Mouse (Mus musculus): ENCODE measurements around the gene Chchd1. TPM values are rescaled to one million over a fixed set of nuclear protein-coding genes. Genes with fewer than 3 reads are reported as not detected.

The Chchd1 gene
- total and polyA plus RNA-seq, 3 experiments = 157 to 402 (median 184) TPM

DNA sequence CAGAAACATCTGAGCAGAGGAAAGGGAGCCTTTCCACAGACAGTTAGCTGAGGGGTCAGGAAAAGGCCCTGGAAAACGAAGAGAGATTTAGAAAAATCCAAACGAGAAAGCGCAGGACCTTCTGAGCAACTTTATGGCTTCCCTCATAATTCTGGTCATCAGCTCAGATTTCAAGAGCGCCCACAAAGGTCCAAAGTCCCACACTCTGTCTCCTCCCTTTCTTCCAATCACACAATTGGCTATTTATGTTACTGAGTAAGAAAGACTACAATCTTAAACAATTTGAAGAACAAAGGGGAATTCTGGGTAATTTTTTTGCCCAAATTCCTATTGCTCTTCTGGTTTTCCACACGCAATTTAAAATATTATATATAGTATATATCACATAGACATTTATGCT, 47.7 kb downstream of the Chchd1 start:
- H3K79me2 ChIP-seq (replicated peaks; ENCODE audit: control insufficient read depth, extremely low read depth, insufficient read depth, poor library complexity, severe bottlenecking) = no peaks in the 10 kb centered on the region
- H3K27me3 ChIP-seq (replicated peaks) = no peaks in the 10 kb centered on the region
- no peaks in the 10 kb centered on the region for H3K9me3 ChIP-seq (replicated peaks; ENCODE audit: low read length)
- H3K9ac ChIP-seq (ENCODE audit: insufficient read depth, low read depth) = no peak overlapping the region
- no peak for DNase-seq (ENCODE audit: extremely low read depth)
- TF ChIP-seq SMC3 (IDR thresholded peaks at IDR 0.05; ENCODE audit: low read depth, low read length) (no peak), CHD1 (IDR thresholded peaks at IDR 0.05; ENCODE audit: low read depth, low read length) (no peak), GABPA (IDR thresholded peaks at IDR 0.05; ENCODE audit: insufficient replicate concordance, low read depth, low read length) (no peak), BHLHE40 (IDR thresholded peaks at IDR 0.05; ENCODE audit: low read depth, low read length) (no peak), MEF2A (IDR thresholded peaks at IDR 0.05; ENCODE audit: borderline replicate concordance, low read depth, low read length) (no peak), ZC3H11A (IDR thresholded peaks at IDR 0.05; ENCODE audit: low read depth, low read length) (no peak), RCOR1 (conservative IDR thresholded peaks at IDR 0.05; ENCODE audit: low read depth, low read length) (no peak), POLR2A (IDR thresholded peaks at IDR 0.05; ENCODE audit: low read depth, low read length) (no peak), JUND (conservative IDR thresholded peaks at IDR 0.05; ENCODE audit: low read depth, low read length) (no peak), E2F4 (IDR thresholded peaks at IDR 0.05; ENCODE audit: insufficient replicate concordance, low read depth, low read length) (no peak), MYC (IDR thresholded peaks at IDR 0.05; ENCODE audit: low read depth, low read length) (no peak), JUN (IDR thresholded peaks at IDR 0.05; ENCODE audit: insufficient read depth, low read depth, low read length) (no peak), HCFC1 (IDR thresholded peaks at IDR 0.05; ENCODE audit: low read depth, low read length) (no peak), IRF4 (IDR thresholded peaks at IDR 0.05; ENCODE audit: low read depth, low read length) (no peak), PAX5 (IDR thresholded peaks at IDR 0.05; ENCODE audit: low read length) (no peak), CHD2 (IDR thresholded peaks at IDR 0.05; ENCODE audit: low read length) (no peak), USF2 (conservative IDR thresholded peaks at IDR 0.05; ENCODE audit: low read depth, low read length) (no peak), MAZ (IDR thresholded peaks at IDR 0.05; ENCODE audit: low read depth, low read length) (no peak)
- no peaks in the 10 kb centered on the region for H3K4me1 ChIP-seq (ENCODE audit: control insufficient read depth in 1 of 2, insufficient read depth in 2 of 2)
- peaks cover 12 to 73% of the 10 kb centered on the region in 2 experiments for H3K36me3 ChIP-seq (replicated peaks in 1 of 2; ENCODE audit: control insufficient read depth in 1 of 2, insufficient read depth in 1 of 2, low read length in 1 of 2)
- H3K4me2 ChIP-seq (ENCODE audit: insufficient read depth, low read depth, poor library complexity, severe bottlenecking) = no peak overlapping the region
- no peak overlapping the region for H3K4me3 ChIP-seq (replicated peaks in 1 of 3; ENCODE audit: low read depth in 2 of 3, low read length in 2 of 3, poor library complexity in 1 of 3)
- dilution Hi-C loops (cut with MboI; ENCODE audit: extremely low pct_ligation_motif_present, extremely low pct_unique_long_range_greater_than_20kb, low sequenced_read_pairs) = no loop called here
- no peak overlapping the region for H3K27ac ChIP-seq (ENCODE audit: insufficient read depth, low read depth)
- in situ Hi-C loops (cut with MboI; ENCODE audit: low pct_ligation_motif_present, low pct_unique_long_range_greater_than_20kb, low sequenced_read_pairs) = no loop called here

GRCm38 (mm10) chr14:20753792-20754191, 51.0 kb downstream of the Chchd1 start:
- dilution Hi-C loops (cut with MboI; ENCODE audit: extremely low pct_ligation_motif_present, extremely low pct_unique_long_range_greater_than_20kb, low sequenced_read_pairs) (no loop called here), in situ Hi-C loops (cut with MboI; ENCODE audit: low pct_ligation_motif_present, low pct_unique_long_range_greater_than_20kb, low sequenced_read_pairs) (no loop called here)
- Histone ChIP-seq H3K36me3 (replicated peaks in 1 of 2; ENCODE audit: control insufficient read depth in 1 of 2, insufficient read depth in 1 of 2, low read length in 1 of 2) (peaks cover 26 to 73% of the 10 kb centered on the region in 2 experiments), H3K4me2 (ENCODE audit: insufficient read depth, low read depth, poor library complexity, severe bottlenecking) (no peak overlapping the region), H3K9me3 (replicated peaks; ENCODE audit: low read length) (no peaks in the 10 kb centered on the region), H3K4me1 (ENCODE audit: control insufficient read depth in 1 of 2, insufficient read depth in 2 of 2) (no peaks in the 10 kb centered on the region), H3K79me2 (replicated peaks; ENCODE audit: control insufficient read depth, extremely low read depth, insufficient read depth, poor library complexity, severe bottlenecking) (no peaks in the 10 kb centered on the region), H3K9ac (ENCODE audit: insufficient read depth, low read depth) (no peak overlapping the region), H3K27me3 (replicated peaks) (no peaks in the 10 kb centered on the region), H3K27ac (ENCODE audit: insufficient read depth, low read depth) (no peak overlapping the region), H3K4me3 (replicated peaks in 1 of 3; ENCODE audit: low read depth in 2 of 3, low read length in 2 of 3, poor library complexity in 1 of 3) (no peak overlapping the region)
- TF ChIP-seq NELFE (IDR thresholded peaks at IDR 0.05; ENCODE audit: low read depth, low read length) (no peak), JUND (conservative IDR thresholded peaks at IDR 0.05; ENCODE audit: low read depth, low read length) (no peak), MYC (IDR thresholded peaks at IDR 0.05; ENCODE audit: low read depth, low read length) (no peak), MAFK (IDR thresholded peaks at IDR 0.05; ENCODE audit: insufficient replicate concordance, low read length) (no peak), ELF1 (IDR thresholded peaks at IDR 0.05; ENCODE audit: low read depth, low read length) (no peak), CHD2 (IDR thresholded peaks at IDR 0.05; ENCODE audit: low read length) (no peak), POLR2AphosphoS2 (IDR thresholded peaks at IDR 0.05; ENCODE audit: low read depth, low read length) (no peak), CTCF (conservative IDR thresholded peaks at IDR 0.05 in 1 of 2, IDR thresholded peaks at IDR 0.05 in 1 of 2; ENCODE audit: low read depth in 2 of 2, low read length in 2 of 2) (no peak), CHD1 (IDR thresholded peaks at IDR 0.05; ENCODE audit: low read depth, low read length) (no peak), GABPA (IDR thresholded peaks at IDR 0.05; ENCODE audit: insufficient replicate concordance, low read depth, low read length) (no peak), ZMIZ1 (IDR thresholded peaks at IDR 0.05; ENCODE audit: low read depth, low read length) (no peak), SMC3 (IDR thresholded peaks at IDR 0.05; ENCODE audit: low read depth, low read length) (no peak), TBP (conservative IDR thresholded peaks at IDR 0.05; ENCODE audit: low read depth, low read length) (no peak), MAZ (IDR thresholded peaks at IDR 0.05; ENCODE audit: low read depth, low read length) (no peak), ETS1 (conservative IDR thresholded peaks at IDR 0.05; ENCODE audit: low read depth, low read length) (no peak), MAX (IDR thresholded peaks at IDR 0.05; ENCODE audit: low read length) (no peak), NRF1 (IDR thresholded peaks at IDR 0.05; ENCODE audit: low read depth, low read length) (no peak), ZKSCAN1 (IDR thresholded peaks at IDR 0.05; ENCODE audit: borderline replicate concordance, low read depth, low read length) (no peak)
- no peak for DNase-seq (ENCODE audit: extremely low read depth)
